Mouse (Mus musculus) spleen, postnatal 36 days (tissue): ENCODE data around the gene Homez.

Experiments used
- DNase-seq, 2 experiments: peaks; one replicate each; pipeline ENCODE4 v3.0.0; 2022; ENCODE audit warnings: low spot score in 2 of 2, mixed read lengths in 1 of 2

Homez gene

DNA sequence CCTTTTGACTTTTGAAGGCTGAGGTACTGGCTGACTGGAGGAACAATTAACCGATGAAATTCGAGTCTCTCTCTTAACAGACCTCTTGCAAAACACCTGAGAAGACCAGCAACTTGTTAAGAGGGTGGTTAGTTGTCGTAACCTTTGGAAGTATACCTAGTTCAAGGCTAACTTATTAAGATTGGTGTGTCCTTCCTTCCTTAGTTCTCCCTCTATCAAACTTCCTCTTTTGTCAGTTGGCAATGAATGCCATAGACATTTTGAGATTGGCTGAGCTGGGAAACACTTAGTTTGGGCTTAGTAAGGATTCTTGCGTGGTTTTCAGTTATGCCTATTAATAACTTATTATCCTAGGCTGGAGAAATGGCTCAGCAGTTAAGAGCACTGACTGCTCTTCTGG lies 2.7 kb downstream of the Homez start:
- no peak for DNase-seq

GRCm38 (mm10) chr14:54866936-54867335 lies 3.8 kb downstream of the Homez start:
- DNase-seq: no peak

DNA sequence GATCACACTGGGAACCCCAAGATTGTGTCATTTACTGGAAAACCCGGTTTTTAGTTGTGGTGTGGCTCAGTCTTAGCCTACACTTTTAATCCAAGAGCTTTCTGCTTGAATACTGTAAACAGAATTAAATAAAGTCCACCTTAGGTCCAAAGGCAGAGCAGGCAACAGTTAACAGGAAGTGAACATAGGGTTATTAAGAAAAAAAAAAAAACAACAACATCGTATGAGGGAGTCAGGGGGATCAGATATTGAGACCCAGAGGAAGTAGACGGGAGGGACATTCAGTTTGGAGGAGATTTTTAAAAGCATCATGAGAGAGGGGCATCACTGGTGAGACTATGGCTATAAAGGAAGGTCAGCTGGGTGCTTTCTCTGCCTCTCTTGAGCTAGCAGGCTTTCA lies 4.5 kb downstream of the Homez start:
- no peak for DNase-seq

GRCm38 (mm10) chr14:54865626-54866025 lies 5.1 kb downstream of the Homez start:
- no peak for DNase-seq

DNA sequence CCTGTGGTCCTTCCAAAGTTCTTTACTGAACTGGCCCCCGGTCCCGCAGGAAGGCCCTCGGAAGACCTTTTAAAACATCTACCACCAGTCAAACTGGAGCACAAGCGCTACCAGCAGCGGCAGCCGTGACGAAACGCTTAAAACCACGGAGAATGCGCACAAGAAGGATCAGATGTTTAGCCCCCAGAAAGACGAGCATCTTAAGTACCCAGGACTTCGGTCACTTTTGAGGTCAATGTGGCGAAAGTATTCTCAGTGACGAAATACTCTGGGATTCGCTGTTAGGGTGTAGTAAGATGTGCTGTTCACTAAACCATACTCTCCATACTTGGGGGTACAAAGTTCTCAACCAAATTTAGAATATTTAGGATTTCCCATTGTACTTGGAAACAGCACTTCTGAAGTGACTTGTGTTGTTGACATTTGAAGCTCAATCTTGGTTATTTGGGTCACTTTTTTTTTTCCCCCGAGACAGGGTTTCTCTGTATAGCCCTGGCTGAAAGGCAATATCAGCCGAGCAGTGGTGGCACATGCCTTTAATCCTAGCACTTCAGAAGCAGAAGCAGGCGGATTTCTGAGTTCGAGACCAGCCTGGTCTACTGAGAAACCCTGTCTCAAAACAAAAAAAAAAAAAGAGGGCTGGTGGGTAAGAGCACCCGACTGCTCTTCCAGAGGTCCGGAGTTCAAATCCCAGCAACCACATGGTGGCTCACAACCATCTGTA lies 6.3 kb downstream of the Homez start:
- no peak for DNase-seq

- peak; percentile 87 for DNase-seq
Observed at GRCm38 (mm10) chr14:54863501-54864312, 7.1 kb downstream of the Homez start.

GRCm38 (mm10) chr14:54860511-54860910 lies 10.2 kb downstream of the Homez start:
- peak; percentile 26 to 33 for DNase-seq

- DNase-seq: no peak
Observed at GRCm38 (mm10) chr14:54857891-54858290, 12.9 kb downstream of the Homez start.

DNA sequence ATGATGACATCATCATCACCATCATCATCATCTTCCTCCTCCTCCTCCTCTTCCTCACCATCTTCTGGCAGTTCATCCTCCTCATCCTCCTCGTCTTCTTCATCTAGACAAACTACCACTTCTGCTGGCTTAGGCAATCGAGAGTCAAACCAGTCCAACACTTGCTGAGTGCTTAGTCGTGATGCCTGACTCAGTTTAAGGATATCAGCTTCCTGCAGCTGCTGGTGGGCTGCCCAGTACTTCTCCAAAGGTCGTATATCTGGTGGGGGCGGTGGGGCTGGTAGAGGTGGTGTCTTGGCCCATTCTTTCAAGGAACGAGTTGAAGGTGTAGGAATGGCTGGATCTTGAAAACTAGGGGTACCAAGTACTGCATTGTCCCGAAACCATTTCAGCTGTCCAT lies 14.1 kb downstream of the Homez start:
- no peak for DNase-seq

DNA sequence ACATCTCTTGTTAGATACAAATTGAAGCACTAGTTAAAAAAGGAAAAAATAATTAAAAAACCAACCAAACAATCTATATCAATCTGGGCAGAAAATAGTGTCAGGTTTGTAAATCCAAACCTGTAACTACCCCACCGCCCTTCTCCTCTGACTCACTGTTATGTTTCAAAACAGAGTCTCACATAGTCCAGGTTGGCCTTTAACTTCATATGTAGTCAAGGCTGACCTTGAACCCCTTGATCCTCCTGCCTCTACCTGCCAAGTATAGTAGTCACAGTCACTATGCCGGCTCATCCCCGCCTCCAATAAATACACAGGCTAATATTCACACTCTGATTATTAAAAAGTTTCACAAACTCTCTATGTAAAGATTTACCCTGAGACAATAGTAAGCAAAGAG lies 15.0 kb downstream of the Homez start:
- no peak for DNase-seq

- DNase-seq: no peak
Observed at GRCm38 (mm10) chr14:54843461-54843860, 27.3 kb downstream of the Homez start.

GRCm38 (mm10) chr14:54823716-54824115 lies 47.0 kb downstream of the Homez start:
- DNase-seq: no peak

GRCm38 (mm10) chr14:54822301-54822700 lies 48.5 kb downstream of the Homez start:
- DNase-seq: no peak

DNA sequence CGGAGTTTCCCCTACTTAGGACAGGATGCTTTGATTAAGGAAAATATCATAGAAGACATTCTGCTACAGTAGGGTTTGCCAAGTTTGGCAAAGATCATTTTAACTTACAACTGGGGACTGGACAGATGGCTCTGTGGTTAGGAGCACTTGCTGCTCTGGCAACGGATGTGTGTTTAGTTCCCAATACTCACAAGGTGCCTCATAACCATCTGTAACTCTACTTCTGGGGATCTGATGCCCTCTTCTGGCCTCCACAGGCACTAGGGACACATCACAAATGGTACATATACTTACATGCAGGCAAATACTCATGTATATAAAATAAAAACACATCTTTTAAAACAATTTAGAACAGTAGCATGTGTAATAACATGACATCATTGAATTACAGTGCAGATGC lies 53.0 kb downstream of the Homez start:
- no peak for DNase-seq

GRCm38 (mm10) chr14:54815737-54816136 lies 55.0 kb downstream of the Homez start:
- DNase-seq: no peak

- DNase-seq: no peak
Observed at GRCm38 (mm10) chr14:54813991-54814390, 56.8 kb downstream of the Homez start, which contains the start of gene Rnf212b. Rnf212b (plus strand) TSS chr14:54814141.

- no peak for DNase-seq
Observed at GRCm38 (mm10) chr14:54809668-54810033, 61.1 kb downstream of the Homez start.

- DNase-seq: no peak
Observed at GRCm38 (mm10) chr14:54808718-54809667, 61.8 kb downstream of the Homez start.

- DNase-seq: no peak
Observed at GRCm38 (mm10) chr14:54806124-54806523, 64.6 kb downstream of the Homez start.
